Comparison of ENCODE assay signal across 8 mouse cellular contexts in genomic region chr4:128728431-128728851, GRCm38 (mm10). TPM values are rescaled to one million over a fixed set of nuclear protein-coding genes. Genes with fewer than 3 reads are reported as not detected.
DNase-seq lines count a peak whose midpoint lies in the region; ATAC-seq and TF ChIP-seq lines count a peak whose summit lies in the region.

No protein-coding gene starts in this region.

- DNase-seq in spleen, adult 2 months (ENCODE audit: low read depth in 1 of 2, low spot score in 2 of 2) = no peak
- no peak for DNase-seq in spleen, adult 12 weeks (ENCODE audit: low spot score)
- DNase-seq in embryonic facial prominence, embryonic 10.5 days (ENCODE audit: low spot score) = no peak
- DNase-seq in urinary bladder, postnatal 14 days (ENCODE audit: low spot score) = no peak
- DNase-seq in cerebellum, postnatal 36 days = no peak
- DNase-seq in urinary bladder, adult 18-20 months (ENCODE audit: low spot score in 2 of 2) = no peak

- H3K4me1 ChIP-seq in spleen, adult 2 months (ENCODE audit: control insufficient read depth, insufficient read depth, insufficient read length) = peaks cover 20% of the 10 kb centered on the region
- peaks cover 69% of the 10 kb centered on the region for H3K4me1 ChIP-seq in embryonic facial prominence, embryonic 10.5 days
- peaks cover 25% of the 10 kb centered on the region for H3K4me1 ChIP-seq in intestine, embryonic 15.5 days (replicated peaks)
- peaks cover 58% of the 10 kb centered on the region for H3K4me1 ChIP-seq in neural tube, embryonic 12.5 days

- no peak for TF ChIP-seq POLR2A in spleen, adult 2 months (IDR thresholded peaks at IDR 0.05; ENCODE audit: low read depth, low read length)

- H3K27me3 ChIP-seq in spleen, adult 2 months (ENCODE audit: control insufficient read depth, insufficient read depth, low read length) = no peaks in the 10 kb centered on the region
- peaks cover 7% of the 10 kb centered on the region for H3K27me3 ChIP-seq in embryonic facial prominence, embryonic 10.5 days (replicated peaks; ENCODE audit: low read depth, poor library complexity, severe bottlenecking)
- H3K27me3 ChIP-seq in intestine, embryonic 15.5 days (replicated peaks) = no peaks in the 10 kb centered on the region
- 0 out of 2 replicates have a peak, but pooled peaks cover 4% of the 10 kb centered on the region for H3K27me3 ChIP-seq in neural tube, embryonic 12.5 days (replicated peaks)

- WGBS in spleen, adult 2 months = 0% methylated on average over 5 of the region's 5 CpGs
- under 1% methylated on average over 5 of the region's 5 CpGs for WGBS in embryonic facial prominence, embryonic 10.5 days
- WGBS in intestine, embryonic 15.5 days = under 1% methylated on average over 5 of the region's 5 CpGs
- 1% methylated on average over 5 of the region's 5 CpGs for WGBS in neural tube, embryonic 12.5 days

- H3K4me2 ChIP-seq in intestine, embryonic 15.5 days (replicated peaks) = peak overlapping the region; percentile 66
- H3K4me2 ChIP-seq in neural tube, embryonic 12.5 days (replicated peaks) = peak overlapping the region; percentile 96

- H3K36me3 ChIP-seq in spleen, adult 2 months (ENCODE audit: control insufficient read depth, insufficient read depth, low read length) = no peaks in the 10 kb centered on the region; the same call in 1 of the 2 replicates
- H3K36me3 ChIP-seq in embryonic facial prominence, embryonic 10.5 days (replicated peaks) = peaks cover 33% of the 10 kb centered on the region
- no peaks in the 10 kb centered on the region for H3K36me3 ChIP-seq in intestine, embryonic 15.5 days
- peaks cover 15% of the 10 kb centered on the region; the same call in 1 of the 2 replicates for H3K36me3 ChIP-seq in neural tube, embryonic 12.5 days

- peak overlapping the region; percentile 87 for H3K9ac ChIP-seq in intestine, embryonic 15.5 days
- peak overlapping the region; percentile 100 for H3K9ac ChIP-seq in neural tube, embryonic 12.5 days

- peak overlapping the region; percentile 92 for H3K4me3 ChIP-seq in spleen, adult 2 months (ENCODE audit: extremely low read depth, insufficient read depth, insufficient read length)
- peak overlapping the region; percentile 94 for H3K4me3 ChIP-seq in embryonic facial prominence, embryonic 10.5 days
- peak overlapping the region; percentile 82 for H3K4me3 ChIP-seq in intestine, embryonic 15.5 days (replicated peaks)
- peak overlapping the region; percentile 99 for H3K4me3 ChIP-seq in neural tube, embryonic 12.5 days

- H3K9me3 ChIP-seq in embryonic facial prominence, embryonic 10.5 days = no peaks in the 10 kb centered on the region
- H3K9me3 ChIP-seq in intestine, embryonic 15.5 days = no peaks in the 10 kb centered on the region
- H3K9me3 ChIP-seq in neural tube, embryonic 12.5 days = no peaks in the 10 kb centered on the region

- H3K27ac ChIP-seq in spleen, adult 2 months (ENCODE audit: insufficient read depth, low read length) = peak overlapping the region; percentile 92
- H3K27ac ChIP-seq in embryonic facial prominence, embryonic 10.5 days (replicated peaks) = peak overlapping the region; percentile 98
- H3K27ac ChIP-seq in intestine, embryonic 15.5 days = peak overlapping the region; percentile 85
- peak overlapping the region; percentile 92; the same call in 1 of the 2 replicates for H3K27ac ChIP-seq in neural tube, embryonic 12.5 days

- ATAC-seq in intestine, embryonic 15.5 days = no peak
- no peak for ATAC-seq in neural tube, embryonic 12.5 days (ENCODE audit: low FRiP score, low read depth)

- no peak for TF ChIP-seq CTCF in spleen, adult 2 months (IDR thresholded peaks at IDR 0.05; ENCODE audit: extremely low read depth, insufficient read depth, insufficient read length, insufficient replicate concordance)

RNA-seq across cellular contexts. Expression of gene A3galt2, which starts 26.7 kb away (rescaled TPM):
- polyA plus RNA-seq in spleen, adult 2 months (2012; rRNA removed) = 0.41 TPM in 2 replicates
- polyA plus RNA-seq in embryonic facial prominence, embryonic 10.5 days (2016; fragmentation: Nextera tagmentation; extraction: Ambion mirVana) = 0.09 and 0.12 TPM in 2 replicates
- 0.08 and 0.13 TPM in 2 replicates for polyA plus RNA-seq in intestine, embryonic 15.5 days (2015; fragmentation: Nextera tagmentation; extraction: Ambion mirVana)
- 0.46 and 0.54 TPM in 2 replicates for polyA plus RNA-seq in neural tube, embryonic 12.5 days (2016; fragmentation: Nextera tagmentation; extraction: Ambion mirVana)
